Mouse (Mus musculus): ENCODE results near the gene Cdc42ep5.
"Not testable (repeated sequence)": the region's sequence is repeated elsewhere in the genome, so short reads cannot be mapped to it uniquely, and the experiment has no call there.

The Cdc42ep5 gene

DNA sequence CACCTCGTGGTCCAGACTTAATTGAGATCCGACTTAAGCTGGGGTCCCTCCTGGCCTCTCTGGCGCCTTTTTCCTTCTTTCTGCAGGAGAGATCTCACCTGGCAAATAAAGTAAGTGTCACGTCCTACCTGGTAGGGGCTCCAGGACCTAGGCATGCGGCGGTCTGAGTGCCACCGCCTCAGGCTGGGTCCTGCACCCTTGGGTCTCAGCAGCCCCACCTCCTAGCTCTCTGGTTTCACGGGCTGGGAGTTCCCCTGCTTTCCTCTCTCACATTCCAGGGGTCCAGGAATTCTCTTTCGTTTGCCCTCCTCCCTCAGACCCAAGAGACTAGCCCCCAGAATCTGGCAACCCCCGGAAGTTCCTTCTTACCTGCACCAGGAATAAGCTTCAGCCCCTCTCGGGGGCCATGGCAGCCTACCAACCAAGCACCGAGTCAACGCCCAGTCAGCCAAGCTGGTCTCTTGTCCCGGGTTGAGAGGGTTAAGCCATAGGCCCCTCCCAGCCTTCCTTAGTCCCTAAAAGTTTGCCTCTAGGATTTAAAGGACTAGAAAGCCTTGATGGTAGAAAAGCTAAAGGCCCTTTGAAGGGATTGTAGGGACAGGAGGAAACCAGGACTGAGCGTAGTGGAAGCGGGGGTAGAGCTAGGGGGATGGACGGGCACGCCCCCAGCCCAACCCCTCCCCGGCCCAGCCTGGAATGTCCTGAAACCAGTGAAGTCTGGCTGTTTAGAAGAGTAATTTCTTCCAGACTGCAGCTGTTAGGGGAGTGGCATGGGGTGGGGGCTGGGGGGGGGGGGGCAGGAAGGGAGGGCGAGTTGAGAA, at the start of gene Cdc42ep5:
Cdc42ep5 (minus strand) TSS at position 771 of the 821 bp plus-strand sequence.
- no peak for DNase-seq (ENCODE audit: low spot score in 2 of 2)

DNA sequence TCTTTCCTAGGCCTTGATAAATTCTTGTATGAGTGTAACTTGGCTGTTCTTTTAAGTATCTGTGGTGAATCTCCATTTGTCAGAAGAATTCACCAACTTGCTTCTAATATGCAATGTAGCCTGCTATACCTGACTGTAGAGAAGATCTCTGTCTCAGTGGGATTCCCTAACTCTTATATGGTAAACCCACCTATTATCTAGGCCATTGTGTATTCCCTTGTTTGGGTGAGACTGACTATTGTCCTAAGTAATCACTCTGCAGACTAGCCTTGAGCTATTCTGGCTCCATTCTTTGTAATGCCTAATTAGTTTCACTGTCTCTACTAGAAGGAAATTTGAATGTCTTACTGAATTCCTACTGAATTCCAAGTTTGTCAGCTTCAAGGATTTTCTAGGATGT, 48.8 kb upstream of the Cdc42ep5 start:
- not testable (repeated sequence) for DNase-seq (ENCODE audit: low spot score in 2 of 2)

DNA sequence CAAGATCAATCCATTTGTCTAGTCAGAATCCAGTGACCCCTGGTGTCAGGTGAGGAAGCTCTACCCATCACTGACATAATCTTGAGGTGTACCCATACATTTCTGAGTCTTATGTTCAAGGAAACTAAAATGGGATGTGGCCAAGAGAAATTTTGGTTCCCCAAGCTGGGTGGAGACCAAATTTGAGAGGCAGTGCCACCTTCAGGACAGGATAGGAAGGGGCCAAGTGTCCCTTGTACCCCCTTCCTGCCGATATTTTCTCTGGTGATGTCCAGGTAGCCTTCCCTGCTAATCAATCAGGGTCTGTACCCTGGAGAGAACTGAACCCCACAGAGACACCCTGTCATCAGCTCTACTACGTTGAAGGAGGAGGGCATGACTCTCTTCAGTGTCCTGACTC, 44.0 kb upstream of the Cdc42ep5 start:
- DNase-seq (ENCODE audit: low spot score in 2 of 2): no peak

GRCm38 (mm10) chr7:4207126-4207525, 42.5 kb upstream of the Cdc42ep5 start:
- DNase-seq (ENCODE audit: low spot score in 2 of 2): no peak

DNA sequence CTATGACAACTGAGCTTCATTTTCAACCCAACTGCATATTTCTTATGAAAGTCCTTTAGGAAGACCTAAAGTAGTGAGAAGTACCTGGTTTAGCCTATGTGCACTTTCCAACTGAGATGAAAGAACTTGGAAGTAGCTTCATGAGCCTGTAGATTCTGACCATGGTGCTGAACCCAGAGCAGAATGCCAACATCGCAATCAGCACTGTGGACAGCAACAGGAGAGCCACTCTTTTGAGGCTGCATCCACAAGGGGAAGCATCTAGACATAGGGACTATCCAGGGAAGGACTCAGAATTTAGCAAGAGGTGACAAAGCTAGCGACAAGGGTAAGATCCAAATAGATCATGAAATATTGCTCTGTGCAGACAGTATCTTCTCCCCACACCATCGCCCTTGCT, 13.8 kb upstream of the Cdc42ep5 start:
- DNase-seq (ENCODE audit: low spot score in 2 of 2): no peak

DNA sequence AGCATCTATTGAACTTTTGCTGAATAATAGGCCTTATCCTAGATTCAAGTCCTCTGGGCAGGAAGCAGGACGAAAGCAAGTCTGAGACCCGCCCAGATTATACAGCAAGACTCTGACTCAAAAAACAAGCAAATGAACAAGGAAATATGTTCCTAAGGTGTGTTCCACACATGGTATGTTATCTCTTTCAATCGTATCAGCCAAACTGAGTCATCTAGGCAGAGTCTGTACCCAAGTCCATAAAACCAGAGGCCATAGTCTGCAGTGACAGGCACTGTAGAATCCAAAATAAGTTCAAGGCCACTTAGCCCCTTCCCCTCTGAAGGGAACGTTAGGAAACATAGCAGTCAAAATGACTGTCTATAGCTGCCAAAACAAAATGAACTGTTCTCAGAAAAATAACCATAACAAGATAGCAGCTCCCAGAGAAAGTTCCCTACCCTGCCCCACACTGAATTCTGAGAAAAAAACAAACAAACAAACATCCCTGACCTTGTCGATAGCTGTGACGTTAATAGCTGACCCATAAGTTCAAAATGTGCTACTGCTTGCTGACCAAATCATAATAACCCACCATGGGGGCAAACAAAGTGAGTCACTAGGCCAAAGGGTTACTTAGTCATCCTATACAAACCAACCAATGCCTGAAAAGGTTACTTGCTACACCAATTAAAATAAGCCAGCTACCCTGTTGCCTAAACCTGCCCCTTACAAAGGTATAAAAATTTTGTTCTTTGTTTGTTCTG, 5.7 kb upstream of the Cdc42ep5 start:
- DNase-seq (ENCODE audit: low spot score in 2 of 2): no peak

- DNase-seq (ENCODE audit: low spot score in 2 of 2): no peak
Measured at GRCm38 (mm10) chr7:4167098-4167497, 2.4 kb upstream of the Cdc42ep5 start.

GRCm38 (mm10) chr7:4165286-4165685, 626 bp upstream of the Cdc42ep5 start:
- no peak for DNase-seq (ENCODE audit: low spot score in 2 of 2)

GRCm38 (mm10) chr7:4163571-4164072, 1.0 kb downstream of the Cdc42ep5 start:
- DNase-seq (ENCODE audit: low spot score in 2 of 2): no peak

DNA sequence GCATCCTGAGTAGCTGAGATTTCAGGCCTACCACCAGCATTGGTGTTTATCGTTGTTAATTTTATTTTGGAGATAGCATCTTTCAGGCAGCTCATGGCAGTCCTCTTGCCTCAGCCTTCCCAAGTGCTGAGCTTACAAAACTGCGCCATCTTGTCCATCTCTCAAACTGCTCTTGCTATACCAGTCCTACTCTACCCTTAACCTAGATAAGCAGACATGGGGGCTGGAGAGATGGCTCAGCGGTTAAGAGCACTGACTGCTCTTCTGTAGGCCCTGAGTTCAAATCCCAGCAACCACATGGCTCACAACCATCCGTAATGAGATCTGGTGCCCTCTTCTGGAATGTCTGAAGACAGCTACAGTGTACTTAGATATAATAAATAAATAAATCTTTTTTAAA, 3.1 kb downstream of the Cdc42ep5 start:
- DNase-seq (ENCODE audit: low spot score in 2 of 2): not testable (repeated sequence)

- DNase-seq (ENCODE audit: low spot score in 2 of 2): no peak
Measured at GRCm38 (mm10) chr7:4154976-4155375, 9.7 kb downstream of the Cdc42ep5 start.

- no peak for DNase-seq (ENCODE audit: low spot score in 2 of 2)
Measured at GRCm38 (mm10) chr7:4154356-4154755, 10.3 kb downstream of the Cdc42ep5 start.

- DNase-seq (ENCODE audit: low spot score in 2 of 2): peak in 1 of 2 experiments; percentile 63
Measured at GRCm38 (mm10) chr7:4151241-4151640, 13.4 kb downstream of the Cdc42ep5 start.

DNA sequence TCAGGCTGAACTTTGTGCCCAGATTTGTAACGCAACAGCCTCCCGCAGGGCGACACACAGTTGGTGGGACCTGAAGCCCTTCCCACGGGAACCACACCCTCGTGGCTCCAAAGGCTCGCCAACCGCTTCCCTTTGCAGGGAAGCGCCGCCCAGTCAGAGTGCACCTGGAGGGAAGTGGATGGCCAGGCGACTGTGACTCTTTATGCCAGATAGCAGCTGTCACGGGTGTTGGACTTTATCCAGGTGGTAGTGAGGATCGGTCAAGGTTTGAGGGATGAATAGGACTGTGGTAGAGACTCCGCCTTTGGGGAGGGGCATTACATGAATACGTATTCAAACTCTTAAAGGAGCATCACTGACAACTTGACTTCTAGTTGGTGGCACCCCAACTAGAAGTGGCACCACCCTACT, 13.8 kb downstream of the Cdc42ep5 start:
- peak in 1 of 2 experiments; percentile 67 for DNase-seq (ENCODE audit: low spot score in 2 of 2)

DNA sequence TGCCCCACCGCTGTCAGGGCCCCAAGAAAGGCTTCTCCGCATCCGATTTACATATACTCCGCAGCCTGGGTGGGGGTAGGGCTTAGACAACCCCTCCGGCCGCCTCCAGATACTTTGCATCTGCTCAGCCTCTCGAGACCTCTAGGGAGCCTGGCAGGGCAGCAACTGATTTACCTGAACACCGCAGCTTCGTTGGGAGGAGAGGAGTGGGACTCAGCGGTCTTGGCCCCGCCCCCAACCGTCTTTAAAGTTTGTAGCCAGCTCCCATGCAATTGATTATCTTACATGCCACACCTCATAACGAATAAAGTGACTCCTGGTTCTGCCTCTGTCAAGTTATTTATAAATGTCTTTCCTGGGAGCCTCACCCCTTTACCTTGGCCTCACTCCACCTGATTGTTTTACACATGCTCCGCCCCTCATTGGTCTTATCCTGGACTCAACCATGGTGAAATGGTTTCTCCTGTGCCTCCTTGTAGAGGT, 14.6 kb downstream of the Cdc42ep5 start, which contains the start of gene Leng9:
Leng9 (minus strand) TSS at position 316 of the 483 bp plus-strand sequence.
- peak; percentile 61 to 82 for DNase-seq (ENCODE audit: low spot score in 2 of 2)

- DNase-seq (ENCODE audit: low spot score in 2 of 2): peak; percentile 66 to 86
Measured at GRCm38 (mm10) chr7:4149209-4150054, 15.2 kb downstream of the Cdc42ep5 start.

- peak in 1 of 2 experiments; percentile 70 for DNase-seq (ENCODE audit: low spot score in 2 of 2)
Measured at GRCm38 (mm10) chr7:4148341-4149208, 16.1 kb downstream of the Cdc42ep5 start.

- no peak for DNase-seq (ENCODE audit: low spot score in 2 of 2)
Measured at GRCm38 (mm10) chr7:4147836-4148235, 16.8 kb downstream of the Cdc42ep5 start.

DNA sequence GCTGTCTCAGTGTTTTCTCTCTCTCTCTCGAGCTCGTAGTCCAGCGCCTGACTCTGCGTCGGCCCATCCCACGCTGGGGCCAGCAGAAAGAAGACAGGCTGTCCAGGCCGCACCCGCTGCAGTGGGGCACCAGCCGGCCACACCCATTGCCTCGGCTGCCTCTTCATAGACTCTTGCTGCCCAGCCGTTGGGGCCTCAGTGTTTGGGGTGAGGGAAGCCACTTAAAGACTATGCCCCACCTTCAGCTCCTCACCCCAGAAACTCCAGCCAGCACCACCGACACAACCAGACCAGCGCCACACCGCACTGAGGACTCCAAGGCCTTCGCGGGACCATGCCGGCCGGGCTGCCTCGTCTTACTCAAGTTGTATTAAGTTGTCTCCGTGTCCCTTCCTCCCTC, 17.3 kb downstream of the Cdc42ep5 start:
- DNase-seq (ENCODE audit: low spot score in 2 of 2): peak in 1 of 2 experiments; percentile 63
